Mouse (Mus musculus): ENCODE results near the gene Tmtc1. TPM values are rescaled to one million over a fixed set of nuclear protein-coding genes. Genes with fewer than 3 reads are reported as not detected.

Tmtc1 gene
- 2.5 and 2.9 TPM in 2 replicates for polyA plus RNA-seq (2015; fragmentation: Nextera tagmentation; extraction: Ambion mirVana)

DNA sequence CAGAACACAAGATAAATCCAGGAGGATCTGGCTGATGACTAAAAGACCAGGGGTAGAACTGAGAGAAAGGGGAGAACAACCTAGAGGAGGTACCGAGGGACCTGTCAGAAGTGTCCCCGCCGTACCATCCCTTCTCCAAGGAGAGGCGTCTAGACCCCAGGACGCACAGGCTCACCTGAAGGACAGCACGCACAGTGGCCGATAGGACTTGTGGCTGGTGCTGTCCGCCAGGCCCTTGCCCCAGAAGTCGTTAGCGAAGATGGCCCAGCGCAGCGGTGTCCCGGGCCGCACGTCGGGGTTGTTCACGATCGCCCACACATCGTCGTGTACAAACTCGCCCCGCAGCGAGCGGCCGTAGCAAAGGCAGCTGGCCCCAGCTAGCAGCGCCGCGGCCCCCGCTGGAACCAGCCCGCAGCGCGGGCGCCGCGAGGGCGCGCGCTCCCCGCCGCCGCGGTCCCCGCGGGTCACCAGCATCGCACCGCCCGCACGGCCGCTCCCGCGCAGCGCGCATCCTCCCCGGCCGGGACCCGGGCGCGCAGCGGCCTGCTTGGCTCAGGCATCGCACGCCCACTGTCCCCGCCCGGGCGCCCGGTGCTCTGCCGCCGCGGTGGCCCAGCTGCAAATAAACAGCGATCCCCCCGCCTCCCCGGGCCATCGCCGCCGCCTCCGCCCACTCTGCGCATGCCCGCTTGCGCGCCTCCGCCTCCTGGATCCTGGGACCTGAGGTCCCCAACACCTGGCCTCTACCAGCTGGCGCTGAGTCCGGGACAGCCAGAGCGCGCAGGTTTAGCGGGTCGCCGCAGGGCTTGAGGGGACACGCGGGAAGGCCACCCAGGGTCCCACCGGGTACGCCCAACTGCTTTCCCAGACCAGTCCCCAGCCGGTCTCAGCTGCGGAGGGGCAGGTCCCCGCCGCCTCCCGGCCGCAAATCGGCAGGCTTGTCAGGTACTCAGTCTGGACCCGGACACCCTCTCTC is at the start of gene Tmtc1:
Gene Tmtc1, minus strand, starts transcription at position 664 of the 976 bp plus-strand sequence.

GRCm38 (mm10) chr6:148211897-148212680 is 232.1 kb downstream of the Tmtc1 start, which contains the start of gene Ergic2:
Gene Ergic2 (minus strand): TSS chr6:148212374.

Other genes with a start within 250 kb of the Tmtc1 start
- 167 and 206 TPM in 2 replicates for gene Ergic2, start 232.0 kb downstream of the Tmtc1 start, polyA plus RNA-seq (2015; fragmentation: Nextera tagmentation; extraction: Ambion mirVana)